Mouse (Mus musculus) limb, embryonic 14.5 days (tissue): ENCODE data around the gene Gm9837. TPM values are rescaled to one million over a fixed set of nuclear protein-coding genes. Genes with fewer than 3 reads are reported as not detected.

ENCODE experiments used
- ATAC-seq: fragments of 200-750 bp; cut with Nextera tagmentation; 2 replicates; pipeline ENCODE4 v1.8.0; 2017; ENCODE audit warnings: low read depth, moderate number of reproducible peaks, moderate TSS enrichment; ENCODE audit not compliant: low FRiP score
- DNase-seq: peaks from one replicate; pipeline ENCODE4 v3.0.0-alpha.2; 2015; ENCODE audit warnings: low spot score
- H3K27ac ChIP-seq: fragments of 300-500 bp; sonication (generic); replicated peaks from 2 replicates; pipeline ENCODE4 v1.5.1; 2014; ENCODE audit warnings: low read depth, mild to moderate bottlenecking, low read length, moderate library complexity, mixed read lengths
- H3K27me3 ChIP-seq: fragments of 300-500 bp; sonication (generic); 2 replicates; pipeline ENCODE4 v1.6.1; 2014; ENCODE audit warnings: low read length, mixed read lengths; ENCODE audit not compliant: control insufficient read depth, insufficient read depth
- H3K36me3 ChIP-seq: fragments of 300-500 bp; sonication (generic); 2 replicates; pipeline ENCODE4 v1.6.1; 2014; ENCODE audit warnings: mild to moderate bottlenecking, low read length, moderate library complexity, mixed read lengths; ENCODE audit not compliant: control insufficient read depth, insufficient read depth
- H3K4me1 ChIP-seq: fragments of 300-500 bp; sonication (generic); 2 replicates; pipeline ENCODE4 v1.6.1; 2014; ENCODE audit warnings: antibody characterized with exemption, low read length, mixed read lengths; ENCODE audit not compliant: control insufficient read depth, insufficient read depth
- H3K4me2 ChIP-seq: fragments of 300-500 bp; sonication (generic); replicated peaks from 2 replicates; pipeline ENCODE4 v1.6.1; 2014; ENCODE audit warnings: low read depth, mild to moderate bottlenecking, low read length, moderate library complexity; ENCODE audit not compliant: severe bottlenecking
- H3K4me3 ChIP-seq: fragments of 300-500 bp; sonication (generic); replicated peaks from 2 replicates; pipeline ENCODE4 v1.5.1; 2014; ENCODE audit warnings: low read length
- H3K9ac ChIP-seq: fragments of 300-500 bp; sonication (generic); 2 replicates; pipeline ENCODE4 v1.6.1; 2014; ENCODE audit warnings: mild to moderate bottlenecking, low read depth, low read length, moderate library complexity; ENCODE audit not compliant: severe bottlenecking
- H3K9me3 ChIP-seq: fragments of 300-500 bp; sonication (generic); 2 replicates; pipeline ENCODE4 v1.6.1; 2016; ENCODE audit warnings: low read length; ENCODE audit not compliant: control insufficient read depth
- POLR2A ChIP-seq: fragments of 200-500 bp; IDR thresholded peaks from 2 replicates; pipeline ENCODE4 v1.8.0; 2012; ENCODE audit warnings: inconsistent platforms, mild to moderate bottlenecking, moderate library complexity, borderline replicate concordance; ENCODE audit not compliant: insufficient read depth, insufficient read length; ENCODE audit errors: extremely low read depth
- WGBS: fragments of 180-500 bp; shearing (Covaris S2); extraction: QIAGEN DNeasy Blood & Tissue Kit; methylation state at CpG from one replicate; pipeline ENCODE4 v1.1.7; 2014; 5-methylcytosine and 5-hydroxymethylcytosine counted together
- polyA plus RNA-seq, 2 experiments: library from polyadenylated mRNA; depleted of rRNA in 1 of 2; stranded (reverse) in 1 of 2; unstranded in 1 of 2; fragments of >200 nt; fragmentation: Nextera tagmentation in 1 of 2; extraction: Ambion mirVana in 1 of 2; gene quantifications; 2 replicates each; pipeline versions ENCODE4 v1.2.1 to v1.2.3; 2012 to 2014

The Gm9837 gene
- polyA plus RNA-seq, 2 experiments: not detected

DNA sequence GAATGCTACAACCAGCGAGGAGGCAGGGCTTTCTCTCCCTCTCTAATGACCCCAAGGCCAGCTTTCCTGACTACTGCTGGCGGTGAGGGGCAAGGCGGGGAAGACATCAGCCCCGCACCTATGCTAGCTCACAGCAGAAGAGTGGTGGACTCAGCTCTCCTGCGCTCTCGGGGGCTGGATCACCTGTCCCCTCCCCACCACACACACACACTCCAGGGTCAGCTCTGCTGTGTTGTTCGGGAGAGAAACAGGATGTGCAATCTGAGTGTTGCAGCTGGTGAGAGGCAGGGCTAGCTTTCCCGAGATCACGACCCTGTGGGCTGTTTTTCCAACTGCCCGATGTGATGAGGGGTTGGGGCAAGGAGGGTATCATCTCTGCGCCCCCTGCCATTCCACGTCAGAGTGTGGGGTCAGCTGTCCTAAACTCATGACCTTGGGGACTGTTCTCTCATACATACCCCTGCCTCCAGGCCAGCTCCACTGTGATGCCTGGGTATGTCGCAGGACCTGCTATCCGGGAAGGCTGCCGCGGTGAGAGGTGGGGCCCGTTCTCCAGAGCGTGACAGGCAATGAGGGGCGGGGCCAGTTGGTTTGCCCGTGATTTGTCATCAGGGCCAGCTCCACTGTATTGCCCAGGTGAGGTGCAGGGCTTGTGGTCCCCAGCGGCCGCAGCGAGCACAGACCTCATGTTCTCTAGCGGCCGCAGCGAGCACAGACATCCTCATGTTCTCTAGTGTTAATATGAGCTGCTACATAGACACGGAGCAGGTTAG lies 16.7 kb upstream of the Gm9837 start:
- DNase-seq (no peak), ATAC-seq (no peak)
- H3K27me3 ChIP-seq: peaks cover 7% of the 10 kb centered on the region; the same call in 1 of the 2 replicates
- 9% methylated on average over 27 of the region's 27 CpGs for WGBS
- H3K36me3 ChIP-seq: no peaks in the 10 kb centered on the region
- peak overlapping the region; percentile 23 for H3K4me3 ChIP-seq
- no peak overlapping the region for H3K27ac ChIP-seq
- H3K9ac ChIP-seq: no peak overlapping the region; the same call in 1 of the 2 replicates
- H3K4me1 ChIP-seq: 0 out of 2 replicates have a peak, but pooled peaks cover 6% of the 10 kb centered on the region
- peak overlapping the region; percentile 40 for H3K4me2 ChIP-seq
- no peaks in the 10 kb centered on the region for H3K9me3 ChIP-seq
- no peak for TF ChIP-seq POLR2A

DNA sequence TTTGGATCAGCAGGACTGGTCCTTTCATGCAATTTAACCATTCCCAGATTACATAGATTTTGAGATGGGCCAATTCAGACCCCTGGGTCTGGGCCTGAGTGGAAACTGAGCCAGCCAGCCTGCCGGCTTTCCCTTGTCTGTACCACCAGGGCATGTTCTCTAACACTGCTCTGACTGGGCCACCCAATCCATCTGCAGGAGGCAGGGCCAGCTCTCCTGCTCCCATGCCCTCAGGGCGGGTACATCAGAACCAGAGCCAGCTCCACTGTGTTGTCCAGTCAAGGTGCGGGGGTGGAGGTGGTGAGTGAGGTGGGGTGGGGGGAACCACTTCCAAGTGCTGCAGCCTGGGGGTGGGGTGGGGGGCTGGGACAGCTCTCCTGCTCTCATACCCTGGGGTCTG lies 16.1 kb upstream of the Gm9837 start:
- no peak for ATAC-seq

DNA sequence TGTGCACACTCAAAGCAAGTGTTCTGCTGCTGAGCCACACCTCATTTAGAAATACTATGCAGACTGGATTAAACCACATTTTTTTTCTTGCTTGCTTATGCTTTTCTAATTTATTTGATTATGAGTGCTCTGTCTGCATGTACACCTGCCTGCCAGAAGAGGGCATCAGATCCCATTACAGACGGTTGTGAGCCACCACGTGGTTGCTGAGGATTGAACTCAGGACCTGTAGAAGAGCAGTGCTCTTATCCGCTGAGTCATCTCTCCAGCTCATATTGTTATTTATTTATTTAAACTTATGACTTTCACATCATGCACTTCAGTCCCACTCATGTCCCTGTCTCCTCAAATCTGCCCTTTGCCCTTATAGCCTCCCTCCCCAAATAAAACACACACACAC lies 15.4 kb upstream of the Gm9837 start:
- WGBS: 44% methylated on average over 3 of the region's 3 CpGs
- Histone ChIP-seq H3K27ac (no peak overlapping the region), H3K27me3 (peaks cover 15% of the 10 kb centered on the region), H3K4me2 (no peak overlapping the region), H3K36me3 (no peaks in the 10 kb centered on the region), H3K9me3 (no peaks in the 10 kb centered on the region), H3K4me1 (0 out of 2 replicates have a peak, but pooled peaks cover 6% of the 10 kb centered on the region), H3K9ac (no peak overlapping the region), H3K4me3 (no peak overlapping the region)
- DNase-seq (no peak), ATAC-seq (no peak)
- no peak for TF ChIP-seq POLR2A

More for the DNA sequence above, 16.1 kb upstream of the Gm9837 start:
- Histone ChIP-seq H3K4me3 (no peak overlapping the region), H3K9me3 (no peaks in the 10 kb centered on the region), H3K36me3 (no peaks in the 10 kb centered on the region), H3K4me2 (no peak overlapping the region), H3K9ac (no peak overlapping the region), H3K4me1 (0 out of 2 replicates have a peak, but pooled peaks cover 6% of the 10 kb centered on the region), H3K27ac (no peak overlapping the region), H3K27me3 (peaks cover 9% of the 10 kb centered on the region)
- WGBS: 53% methylated on average over 3 of the region's 3 CpGs
- no peak for TF ChIP-seq POLR2A
- no peak for DNase-seq

DNA sequence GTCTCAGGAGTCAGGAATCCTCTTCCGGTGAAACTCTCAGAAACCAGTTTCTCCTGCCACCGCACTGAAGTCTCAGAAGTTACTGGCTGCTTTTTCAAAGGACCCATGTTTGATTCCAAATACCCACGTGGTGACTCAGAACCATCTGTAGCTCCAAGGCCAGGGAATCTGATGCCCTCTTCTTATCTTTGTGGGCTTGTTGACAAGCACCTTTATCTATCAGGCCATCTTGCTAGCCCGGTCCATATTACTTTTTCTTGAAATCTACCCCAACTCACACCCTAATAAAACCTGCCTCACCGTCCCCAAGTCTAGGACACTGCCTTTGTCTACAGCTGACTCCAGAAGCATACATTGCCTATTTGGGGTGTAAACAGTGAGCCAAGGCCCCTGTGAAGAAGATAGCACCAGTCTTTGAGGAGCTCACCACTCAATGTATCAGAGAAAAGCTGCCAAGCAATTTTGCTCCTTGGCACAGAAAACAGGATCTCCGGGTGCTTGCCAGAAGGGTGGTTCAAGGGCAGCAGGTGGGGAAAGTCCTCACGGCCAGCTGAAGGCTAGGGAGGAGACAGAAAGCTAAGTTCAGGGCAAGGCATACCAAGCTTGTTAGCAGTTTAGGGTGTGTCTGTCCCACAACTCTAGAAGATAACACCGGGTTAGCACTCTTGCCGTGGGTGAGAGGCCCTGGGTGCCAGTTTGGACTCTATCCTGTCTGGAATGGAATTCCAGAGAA lies 13.0 kb upstream of the Gm9837 start:
- Histone ChIP-seq H3K27ac (no peak overlapping the region), H3K9me3 (no peaks in the 10 kb centered on the region), H3K4me3 (no peak overlapping the region), H3K4me2 (no peak overlapping the region), H3K27me3 (peaks cover 39% of the 10 kb centered on the region), H3K36me3 (no peaks in the 10 kb centered on the region), H3K4me1 (peaks cover 19% of the 10 kb centered on the region), H3K9ac (no peak overlapping the region)
- TF ChIP-seq POLR2A: no peak
- WGBS: 74% methylated on average over 9 of the region's 9 CpGs
- DNase-seq (no peak), ATAC-seq (no peak)

DNA sequence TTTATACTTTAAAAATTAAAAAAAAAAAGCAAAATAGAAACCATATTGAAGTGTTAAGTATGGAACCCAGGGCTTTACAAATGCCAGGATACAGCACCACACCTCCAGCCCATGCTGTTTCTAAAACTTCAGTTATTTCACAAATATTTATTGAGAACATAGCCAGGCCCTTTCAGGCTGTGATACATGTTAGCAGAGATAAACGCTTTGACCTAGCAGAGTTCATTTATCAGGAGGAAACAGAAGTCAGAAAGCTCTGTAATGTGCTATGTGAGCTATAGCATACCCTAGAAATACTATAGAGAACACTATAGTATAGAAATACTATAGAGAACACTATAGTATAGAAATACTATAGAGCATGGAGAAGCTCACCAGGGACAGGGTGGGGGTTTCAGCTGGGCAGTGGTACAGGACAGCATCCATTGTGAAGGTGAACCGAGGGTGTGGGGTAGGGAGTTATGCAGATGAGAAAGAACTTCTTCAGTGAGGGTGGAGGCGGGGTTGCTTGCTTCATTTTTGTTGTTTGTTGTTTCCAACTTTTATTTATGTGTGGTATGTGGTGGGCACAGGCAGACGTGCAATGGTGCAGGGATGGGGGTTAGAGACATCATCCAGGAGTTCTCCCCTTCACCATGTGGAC lies 10.9 kb upstream of the Gm9837 start:
- no peak for DNase-seq
- Histone ChIP-seq H3K4me3 (no peak overlapping the region), H3K4me1 (peaks cover 13% of the 10 kb centered on the region), H3K9me3 (no peaks in the 10 kb centered on the region), H3K27ac (no peak overlapping the region), H3K4me2 (no peak overlapping the region), H3K27me3 (peaks cover 48% of the 10 kb centered on the region), H3K36me3 (no peaks in the 10 kb centered on the region), H3K9ac (no peak overlapping the region)
- 69% methylated on average over 4 of the region's 4 CpGs for WGBS
- no peak for TF ChIP-seq POLR2A
- ATAC-seq: no peak
